Mouse (Mus musculus) myocyte (in vitro differentiated cells): ENCODE measurements around the gene Mlxipl.

Experiments
- POLR2A ChIP-seq: IDR thresholded peaks from one replicate; pipeline ENCODE4 v1.6.1; 2011; ENCODE audit warnings: low read depth, mild to moderate bottlenecking, control low read depth, moderate library complexity; ENCODE audit not compliant: insufficient read length
- TCF12 ChIP-seq: IDR thresholded peaks from one replicate; pipeline ENCODE4 v1.6.1; 2011; ENCODE audit warnings: mild to moderate bottlenecking, control low read depth; ENCODE audit not compliant: poor library complexity, insufficient read depth, severe bottlenecking

DNA sequence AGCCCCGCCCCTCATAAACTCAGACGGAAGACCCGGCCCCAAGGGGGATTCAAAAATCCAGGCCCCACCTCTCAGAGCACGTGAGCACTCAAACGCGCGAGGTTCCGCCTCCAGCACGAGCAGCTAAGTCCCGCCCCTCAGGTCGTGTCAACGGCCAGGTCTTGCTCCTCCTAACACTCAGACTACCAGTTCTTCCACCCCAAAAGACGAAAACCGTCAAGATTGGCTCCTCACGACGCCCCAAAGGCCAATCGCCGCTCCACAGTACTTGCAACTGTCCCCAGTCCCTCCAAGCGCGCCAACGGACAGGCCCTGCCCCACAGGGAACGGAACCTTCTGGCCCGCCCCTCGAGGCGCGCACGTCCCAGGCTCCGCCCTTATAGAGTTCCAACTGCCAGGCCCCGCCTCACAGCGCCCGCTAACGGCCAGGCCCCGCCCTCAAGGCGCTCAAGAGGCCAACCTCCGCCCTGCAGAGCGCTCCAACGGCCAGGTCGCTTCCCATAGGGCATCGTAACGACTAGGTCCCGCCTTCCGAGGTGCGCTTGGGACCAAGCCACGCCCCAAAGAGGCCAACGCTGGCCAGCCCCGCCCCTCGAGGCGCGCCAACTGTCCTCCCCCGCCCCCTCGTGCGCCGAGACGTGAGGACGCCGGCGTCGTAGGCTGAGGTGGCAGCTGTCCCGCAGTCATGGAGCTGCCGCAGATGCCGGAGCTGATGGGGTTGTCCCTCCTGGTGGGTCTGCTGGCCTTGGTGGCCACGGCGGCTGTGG, 59.5 kb downstream of the Mlxipl start, which contains the start of gene Tbl2:
- peak; percentile 99 for TF ChIP-seq POLR2A
- TF ChIP-seq TCF12 = no peak
